In genomic region chr17:80455648-80456047, GRCm38 (mm10) we compare ENCODE assay signal across 8 mouse cellular contexts. TPM values are rescaled to one million over a fixed set of nuclear protein-coding genes. Genes with fewer than 3 reads are reported as not detected.
DNase-seq lines count a peak whose midpoint lies in the region; ATAC-seq lines count a peak whose summit lies in the region.

No protein-coding gene starts in this region.

- H3K36me3 ChIP-seq in kidney, embryonic 16.5 days (ENCODE audit: insufficient read depth, low read length), result peaks cover 28% of the 10 kb centered on the region

- no peak overlapping the region for H3K27ac ChIP-seq in kidney, embryonic 16.5 days (ENCODE audit: low read length)

- H3K4me1 ChIP-seq in kidney, embryonic 16.5 days (ENCODE audit: insufficient read depth, low read length), result peaks cover 7% of the 10 kb centered on the region; the same call in 1 of the 2 replicates

- no peak overlapping the region for H3K4me2 ChIP-seq in kidney, embryonic 16.5 days (replicated peaks; ENCODE audit: low read depth, low read length)

- H3K27me3 ChIP-seq in kidney, embryonic 16.5 days (ENCODE audit: insufficient read depth, low read length), result no peaks in the 10 kb centered on the region

- ATAC-seq in kidney, embryonic 16.5 days (ENCODE audit: low FRiP score, low TSS enrichment), result no peak

- DNase-seq in adrenal gland, adult (ENCODE audit: inconsistent age in 2 of 2, low spot score in 1 of 2), result peak; percentile 3 to 76
- no peak for DNase-seq in adrenal gland, adult 18-20 months (ENCODE audit: low spot score in 2 of 2)
- peak; percentile 28 to 44 for DNase-seq in kidney, postnatal 36 days
- peak; percentile 65 for DNase-seq in R1 (ENCODE audit: low read depth, low spot score)
- DNase-seq in induced T-regulatory cell, adult 2 months (ENCODE audit: low read depth), result peak; percentile 82
- peak; percentile 79 for DNase-seq in retina, embryonic 14.5 days (ENCODE audit: low spot score)
- DNase-seq in spleen, postnatal 4 days (ENCODE audit: low spot score in 2 of 2), result no peak

- no peak overlapping the region for H3K4me3 ChIP-seq in kidney, embryonic 16.5 days (ENCODE audit: low read length)

- no peaks in the 10 kb centered on the region for H3K9me3 ChIP-seq in kidney, embryonic 16.5 days (ENCODE audit: low read length)

- WGBS in kidney, embryonic 16.5 days, result 36% methylated on average over 2 of the region's 2 CpGs

- H3K9ac ChIP-seq in kidney, embryonic 16.5 days (replicated peaks; ENCODE audit: low read length), result no peak overlapping the region

RNA-seq across cellular contexts. Expression of gene Sos1, which starts 24.6 kb away (rescaled TPM):
- 10 to 100 TPM; 21.8 to 27.2 TPM for total RNA-seq in adrenal gland, adult 18-20 months (2021)
- polyA plus RNA-seq in kidney, embryonic 16.5 days (2015; fragmentation: Nextera tagmentation; extraction: Ambion mirVana), result 3.9 and 4.6 TPM in 2 replicates

Comparison
In these comparisons a context has a peak if more than half of its experiments do, and no peak if none do; other contexts are left out.
1. DNase-seq: peak in adrenal gland, adult (2 of 2), kidney, postnatal 36 days (2 of 2), R1 (single experiment), induced T-regulatory cell, adult 2 months (single experiment) and retina, embryonic 14.5 days (single experiment); none in adrenal gland, adult 18-20 months (0 of 2) and spleen, postnatal 4 days (0 of 2).